Mouse (Mus musculus) stomach, embryonic 16.5 days (tissue): ENCODE results near the gene Gna14. TPM values are rescaled to one million over a fixed set of nuclear protein-coding genes. Genes with fewer than 3 reads are reported as not detected.

Source experiments
- ATAC-seq: fragments of 200-750 bp; cut with Nextera tagmentation; 2 replicates; pipeline ENCODE4 v1.8.0; 2017; ENCODE audit warnings: moderate number of reproducible peaks, moderate TSS enrichment; ENCODE audit not compliant: insufficient read depth, low FRiP score
- H3K27ac ChIP-seq: fragments of 300-500 bp; sonication (generic); 2 replicates; pipeline ENCODE4 v1.5.1; 2014; ENCODE audit warnings: low read length
- H3K27me3 ChIP-seq: fragments of 300-500 bp; sonication (generic); 2 replicates; pipeline ENCODE4 v1.6.1; 2014; ENCODE audit warnings: low read length, control low read depth, mixed read lengths; ENCODE audit not compliant: control insufficient read depth, insufficient read depth
- H3K36me3 ChIP-seq: fragments of 300-500 bp; sonication (generic); 2 replicates; pipeline ENCODE4 v1.6.1; 2014; ENCODE audit warnings: low read length; ENCODE audit not compliant: control insufficient read depth, insufficient read depth
- H3K4me1 ChIP-seq: fragments of 300-500 bp; sonication (generic); 2 replicates; pipeline ENCODE4 v1.6.1; 2014; ENCODE audit warnings: low read length, control low read depth, mixed read lengths; ENCODE audit not compliant: control insufficient read depth, insufficient read depth
- H3K4me2 ChIP-seq: fragments of 300-500 bp; sonication (generic); 2 replicates; pipeline ENCODE4 v1.6.1; 2014; ENCODE audit warnings: low read depth, low read length, mixed read lengths
- H3K4me3 ChIP-seq: fragments of 300-500 bp; sonication (generic); replicated peaks from 2 replicates; pipeline ENCODE4 v1.5.1; 2014; ENCODE audit warnings: mild to moderate bottlenecking, low read length
- H3K9ac ChIP-seq: fragments of 300-500 bp; sonication (generic); 2 replicates; pipeline ENCODE4 v1.6.1; 2014; ENCODE audit warnings: low read length
- H3K9me3 ChIP-seq: fragments of 300-500 bp; sonication (generic); replicated peaks from 2 replicates; pipeline ENCODE4 v1.6.1; 2016; ENCODE audit warnings: low read length, control low read depth; ENCODE audit not compliant: control insufficient read depth
- WGBS: fragments of 180-500 bp; shearing (Covaris S2); extraction: QIAGEN DNeasy Blood & Tissue Kit; methylation state at CpG from one replicate; pipeline ENCODE4 v1.1.7; 2014; 5-methylcytosine and 5-hydroxymethylcytosine counted together
- polyA plus RNA-seq: library from polyadenylated mRNA; unstranded; fragments of >200 nt; fragmentation: Nextera tagmentation; extraction: Ambion mirVana; gene quantifications from 2 replicates; pipeline ENCODE4 v1.2.1, GENCODE M21; 2015

The Gna14 gene
- polyA plus RNA-seq, 1 experiment from 2014 or later, result 13.7 TPM

GRCm38 (mm10) chr19:16446612-16447011, 11.1 kb downstream of the Gna14 start:
- Histone ChIP-seq H3K9me3 (no peaks in the 10 kb centered on the region), H3K27me3 (no peaks in the 10 kb centered on the region), H3K4me3 (no peak overlapping the region), H3K4me2 (no peak overlapping the region), H3K9ac (no peak overlapping the region), H3K4me1 (peaks cover 10% of the 10 kb centered on the region; the same call in 1 of the 2 replicates), H3K27ac (no peak overlapping the region), H3K36me3 (no peaks in the 10 kb centered on the region)
- no peak for ATAC-seq
- WGBS, result 84% methylated on average over 6 of the region's 6 CpGs

GRCm38 (mm10) chr19:16447832-16448621, 12.5 kb downstream of the Gna14 start:
- Histone ChIP-seq H3K4me2 (no peak overlapping the region), H3K9ac (no peak overlapping the region), H3K4me3 (no peak overlapping the region), H3K27me3 (no peaks in the 10 kb centered on the region), H3K27ac (peak overlapping the region; percentile 7; the same call in 1 of the 2 replicates), H3K4me1 (peaks cover 10% of the 10 kb centered on the region; the same call in 1 of the 2 replicates), H3K9me3 (no peaks in the 10 kb centered on the region), H3K36me3 (no peaks in the 10 kb centered on the region)
- ATAC-seq, result no peak
- 45% methylated on average over 6 of the region's 6 CpGs for WGBS

- Histone ChIP-seq H3K36me3 (no peaks in the 10 kb centered on the region), H3K27me3 (no peaks in the 10 kb centered on the region), H3K9ac (no peak overlapping the region), H3K4me1 (peaks cover 10% of the 10 kb centered on the region; the same call in 1 of the 2 replicates), H3K4me2 (no peak overlapping the region), H3K4me3 (no peak overlapping the region), H3K9me3 (no peaks in the 10 kb centered on the region), H3K27ac (0 out of 2 replicates have a peak overlapping the region, but pooled peaks have one; percentile 10)
- no peak for ATAC-seq
- WGBS, result 47% methylated on average over 5 of the region's 5 CpGs
These were observed 13.2 kb downstream of the Gna14 start for GRCm38 (mm10) chr19:16448796-16449195.

- no peaks in the 10 kb centered on the region for H3K27me3 ChIP-seq
- no peaks in the 10 kb centered on the region for H3K36me3 ChIP-seq
- H3K27ac ChIP-seq, result no peak overlapping the region
- WGBS, result 43% methylated on average over 3 of the region's 3 CpGs
- ATAC-seq, result no peak
- H3K4me1 ChIP-seq, result peaks cover 10% of the 10 kb centered on the region; the same call in 1 of the 2 replicates
- H3K4me3 ChIP-seq, result no peak overlapping the region
- H3K4me2 ChIP-seq, result no peak overlapping the region
- H3K9me3 ChIP-seq, result no peaks in the 10 kb centered on the region
- H3K9ac ChIP-seq, result no peak overlapping the region
These were observed 15.3 kb downstream of the Gna14 start for GRCm38 (mm10) chr19:16450824-16451223.

- 64% methylated on average over 2 of the region's 2 CpGs for WGBS
- Histone ChIP-seq H3K27ac (no peak overlapping the region), H3K27me3 (no peaks in the 10 kb centered on the region), H3K9ac (no peak overlapping the region), H3K9me3 (no peaks in the 10 kb centered on the region), H3K36me3 (no peaks in the 10 kb centered on the region), H3K4me1 (no peaks in the 10 kb centered on the region), H3K4me2 (no peak overlapping the region), H3K4me3 (no peak overlapping the region)
- ATAC-seq, result no peak
These were observed 20.6 kb downstream of the Gna14 start for GRCm38 (mm10) chr19:16456181-16456580.

GRCm38 (mm10) chr19:16457127-16457526, 21.6 kb downstream of the Gna14 start:
- H3K4me2 ChIP-seq, result no peak overlapping the region
- no peak for ATAC-seq
- no peaks in the 10 kb centered on the region for H3K27me3 ChIP-seq
- H3K4me1 ChIP-seq, result no peaks in the 10 kb centered on the region
- H3K9ac ChIP-seq, result no peak overlapping the region
- H3K4me3 ChIP-seq, result no peak overlapping the region
- no peak overlapping the region for H3K27ac ChIP-seq
- no peaks in the 10 kb centered on the region for H3K36me3 ChIP-seq
- H3K9me3 ChIP-seq, result no peaks in the 10 kb centered on the region
- 80% methylated on average over 6 of the region's 6 CpGs for whole genome bisulfite sequencing

- no peaks in the 10 kb centered on the region for H3K27me3 ChIP-seq
- H3K4me2 ChIP-seq, result no peak overlapping the region
- ATAC-seq, result no peak
- 68% methylated on average over 5 of the region's 5 CpGs for WGBS
- H3K27ac ChIP-seq, result no peak overlapping the region
- no peak overlapping the region for H3K4me3 ChIP-seq
- no peaks in the 10 kb centered on the region for H3K36me3 ChIP-seq
- H3K9me3 ChIP-seq, result no peaks in the 10 kb centered on the region
- no peak overlapping the region for H3K9ac ChIP-seq
- no peaks in the 10 kb centered on the region for H3K4me1 ChIP-seq
These were observed 23.8 kb downstream of the Gna14 start for GRCm38 (mm10) chr19:16459317-16459716.

GRCm38 (mm10) chr19:16460292-16460691, 24.7 kb downstream of the Gna14 start:
- Histone ChIP-seq H3K4me2 (no peak overlapping the region), H3K36me3 (no peaks in the 10 kb centered on the region), H3K4me3 (no peak overlapping the region), H3K9ac (no peak overlapping the region), H3K27ac (no peak overlapping the region), H3K4me1 (no peaks in the 10 kb centered on the region), H3K9me3 (no peaks in the 10 kb centered on the region), H3K27me3 (no peaks in the 10 kb centered on the region)
- no peak for ATAC-seq
- 68% methylated on average over 6 of the region's 6 CpGs for WGBS

GRCm38 (mm10) chr19:16460831-16461230, 25.3 kb downstream of the Gna14 start:
- no peak overlapping the region for H3K27ac ChIP-seq
- no peak overlapping the region for H3K9ac ChIP-seq
- WGBS, result 86% methylated on average over 14 of the region's 14 CpGs
- H3K27me3 ChIP-seq, result no peaks in the 10 kb centered on the region
- H3K4me2 ChIP-seq, result no peak overlapping the region
- H3K4me3 ChIP-seq, result no peak overlapping the region
- H3K9me3 ChIP-seq, result no peaks in the 10 kb centered on the region
- no peaks in the 10 kb centered on the region for H3K36me3 ChIP-seq
- H3K4me1 ChIP-seq, result no peaks in the 10 kb centered on the region
- no peak for ATAC-seq
